Mouse (Mus musculus) kidney, adult 2 months (tissue): ENCODE data around the gene Slc9a3. TPM values are rescaled to one million over a fixed set of nuclear protein-coding genes. Genes with fewer than 3 reads are reported as not detected.

Experiments
- DNase-seq: peaks from one replicate; pipeline ENCODE4 v3.0.0; 2021
- H3K27ac ChIP-seq: fragments of 200-500 bp; 2 replicates; pipeline ENCODE4 v1.5.1; 2012; ENCODE audit warnings: low read depth, low read length, control low read depth, inconsistent platforms; ENCODE audit not compliant: insufficient read depth
- H3K27me3 ChIP-seq: fragments of 200-500 bp; replicated peaks from 2 replicates; pipeline ENCODE4 v1.6.1; 2012; ENCODE audit warnings: mild to moderate bottlenecking, moderate library complexity, low read length, inconsistent platforms; ENCODE audit not compliant: control insufficient read depth, insufficient read depth
- H3K36me3 ChIP-seq: fragments of 200-500 bp; 2 replicates; pipeline ENCODE4 v1.6.1; 2012; ENCODE audit warnings: mild to moderate bottlenecking, moderate library complexity, low read length, inconsistent platforms; ENCODE audit not compliant: control insufficient read depth, insufficient read depth
- H3K4me1 ChIP-seq: fragments of 200-500 bp; 2 replicates; pipeline ENCODE4 v1.6.1; 2011; ENCODE audit warnings: low read length; ENCODE audit not compliant: control insufficient read depth, insufficient read depth
- H3K4me3 ChIP-seq: fragments of 200-500 bp; 2 replicates; pipeline ENCODE4 v1.5.1; 2011; ENCODE audit warnings: mild to moderate bottlenecking, low read depth, low read length, control low read depth; ENCODE audit not compliant: insufficient read depth
- CTCF ChIP-seq: fragments of 200-500 bp; conservative IDR thresholded peaks from 2 replicates; pipeline ENCODE4 v1.5.1; 2011; ENCODE audit warnings: low read depth, mild to moderate bottlenecking, control low read depth, low read length, moderate library complexity, mixed read lengths; ENCODE audit not compliant: insufficient read depth, insufficient read length
- POLR2A ChIP-seq: fragments of 200-500 bp; IDR thresholded peaks from one replicate; pipeline ENCODE4 v1.6.1; 2011; ENCODE audit warnings: low read depth, low read length, control low read depth
- WGBS: fragments of 180-500 bp; shearing (Covaris S2); methylation state at CpG from one replicate; pipeline ENCODE4 v1.1.7; 2018; 5-methylcytosine and 5-hydroxymethylcytosine counted together
- polyA plus RNA-seq: library from polyadenylated mRNA; depleted of rRNA; stranded (reverse); fragments of >200 nt; gene quantifications from 2 replicates; pipeline ENCODE4 v1.2.3, GENCODE M21; 2012

The Slc9a3 gene
- polyA plus RNA-seq, 1 experiment = 76.3 TPM

GRCm38 (mm10) chr13:74169446-74170164 is 48.3 kb downstream of the Slc9a3 start:
- no peak overlapping the region for H3K4me3 ChIP-seq
- H3K4me1 ChIP-seq = no peaks in the 10 kb centered on the region
- DNase-seq = no peak
- H3K36me3 ChIP-seq = peaks cover 2% of the 10 kb centered on the region; the same call in 1 of the 2 replicates
- TF ChIP-seq CTCF (no peak), POLR2A (no peak)
- no peaks in the 10 kb centered on the region for H3K27me3 ChIP-seq
- H3K27ac ChIP-seq = no peak overlapping the region
- 84% methylated on average over 10 of the region's 10 CpGs for WGBS

GRCm38 (mm10) chr13:74172036-74172435 is 50.8 kb downstream of the Slc9a3 start:
- Histone ChIP-seq H3K27me3 (no peaks in the 10 kb centered on the region), H3K4me3 (no peak overlapping the region), H3K4me1 (no peaks in the 10 kb centered on the region), H3K36me3 (peaks cover 3% of the 10 kb centered on the region), H3K27ac (no peak overlapping the region)
- WGBS = 94% methylated on average over 5 of the region's 5 CpGs
- DNase-seq = no peak
- TF ChIP-seq POLR2A = no peak
- no peak for TF ChIP-seq CTCF

GRCm38 (mm10) chr13:74183011-74183695 is 61.9 kb downstream of the Slc9a3 start:
- H3K4me1 ChIP-seq = no peaks in the 10 kb centered on the region
- 82% methylated on average over 5 of the region's 5 CpGs for WGBS
- no peak overlapping the region for H3K27ac ChIP-seq
- peaks cover 3% of the 10 kb centered on the region for H3K36me3 ChIP-seq
- TF ChIP-seq POLR2A (no peak), CTCF (no peak)
- H3K27me3 ChIP-seq = no peaks in the 10 kb centered on the region
- no peak overlapping the region for H3K4me3 ChIP-seq
- no peak for DNase-seq

GRCm38 (mm10) chr13:74192613-74193012 is 71.4 kb downstream of the Slc9a3 start:
- Histone ChIP-seq H3K4me1 (no peaks in the 10 kb centered on the region), H3K4me3 (no peak overlapping the region), H3K27me3 (no peaks in the 10 kb centered on the region), H3K36me3 (peaks cover 10% of the 10 kb centered on the region), H3K27ac (no peak overlapping the region)
- WGBS = 87% methylated on average over 6 of the region's 6 CpGs
- TF ChIP-seq CTCF (peak; percentile 51), POLR2A (no peak)
- peak; percentile 23 for DNase-seq

GRCm38 (mm10) chr13:74196451-74196850 is 75.2 kb downstream of the Slc9a3 start:
- DNase-seq = no peak
- Histone ChIP-seq H3K27me3 (no peaks in the 10 kb centered on the region), H3K4me1 (no peaks in the 10 kb centered on the region), H3K36me3 (peaks cover 3% of the 10 kb centered on the region; the same call in 1 of the 2 replicates), H3K4me3 (no peak overlapping the region), H3K27ac (no peak overlapping the region)
- 66% methylated on average over 3 of the region's 3 CpGs for WGBS
- TF ChIP-seq CTCF (no peak), POLR2A (no peak)

- no peak for TF ChIP-seq CTCF
- peak; percentile 89 for TF ChIP-seq POLR2A
- WGBS = under 1% methylated on average over 39 of the region's 39 CpGs
- Histone ChIP-seq H3K36me3 (no peaks in the 10 kb centered on the region), H3K4me1 (no peaks in the 10 kb centered on the region), H3K27ac (peak within 1 kb of the TSS; percentile 92), H3K27me3 (no peaks in the 10 kb centered on the region), H3K4me3 (peak within 1 kb of the TSS; percentile 94)
- peak; percentile 95 for DNase-seq
Measured at GRCm38 (mm10) chr13:74208317-74208985, 87.2 kb downstream of the Slc9a3 start, which contains the start of gene Exoc3. Gene Exoc3 (minus strand): TSS chr13:74208732.

- WGBS = 14% methylated on average over 12 of the region's 12 CpGs
Measured at GRCm38 (mm10) chr13:74208986-74209345, 87.7 kb downstream of the Slc9a3 start.

More at GRCm38 (mm10) chr13:74208986-74209345, 87.7 kb downstream of the Slc9a3 start:
- peak overlapping the region; percentile 94 for H3K4me3 ChIP-seq
- no peak for TF ChIP-seq CTCF
- TF ChIP-seq POLR2A = no peak
- no peaks in the 10 kb centered on the region for H3K27me3 ChIP-seq
- no peaks in the 10 kb centered on the region for H3K36me3 ChIP-seq
- no peaks in the 10 kb centered on the region for H3K4me1 ChIP-seq
- no peak for DNase-seq
- peak overlapping the region; percentile 92 for H3K27ac ChIP-seq
